24 mouse cellular contexts compared by ENCODE assay signal in genomic region chr7:66263421-66263820, GRCm38 (mm10).
"Had no signal": no experiment of that assay in that cellular context is flagged by ENCODE, and none has a peak within 500 bp of the region (broad histone marks: within the 10 kb centered on the region; RNA-seq: fewer than 3 reads in every experiment).

No protein-coding gene starts in this region.

- H3K36me3 ChIP-seq: midbrain, embryonic 10.5 days; midbrain, embryonic 13.5 days; neural tube, embryonic 12.5 days; neural tube, embryonic 15.5 days had no signal

- DNase-seq: kidney, adult 11 months; kidney, adult 8-10 months; kidney, postnatal 10 days; kidney, postnatal 36 days; liver; lung, adult 18-20 months; lung, postnatal 10 days; lung, postnatal 36 days; right cerebral cortex, adult 18-20 months; right cerebral cortex, postnatal 14 days; right cerebral cortex, postnatal 4 days; spleen, adult 18-20 months had no signal

- H3K9ac ChIP-seq: intestine, embryonic 15.5 days; kidney, embryonic 15.5 days; limb, embryonic 12.5 days; liver, embryonic 12.5 days; liver, embryonic 15.5 days; lung, embryonic 15.5 days; midbrain, embryonic 13.5 days; neural tube, embryonic 12.5 days; neural tube, embryonic 15.5 days; stomach, embryonic 15.5 days had no signal

- H3K4me2 ChIP-seq: intestine, embryonic 15.5 days; kidney, embryonic 15.5 days; limb, embryonic 12.5 days; liver, embryonic 12.5 days; liver, embryonic 15.5 days; lung, embryonic 15.5 days; midbrain, embryonic 13.5 days; neural tube, embryonic 12.5 days; neural tube, embryonic 15.5 days; stomach, embryonic 15.5 days had no signal

- H3K4me1 ChIP-seq: neural tube, embryonic 12.5 days; stomach, embryonic 15.5 days had no signal

- H3K9me3 ChIP-seq: intestine, embryonic 15.5 days; kidney, embryonic 15.5 days; limb, embryonic 12.5 days; liver, embryonic 12.5 days; liver, embryonic 15.5 days; lung, embryonic 15.5 days; megakaryocyte, embryonic 14.5 days; midbrain, embryonic 10.5 days; midbrain, embryonic 13.5 days; neural tube, embryonic 12.5 days; neural tube, embryonic 15.5 days; stomach, embryonic 15.5 days had no signal

- H3K27me3 ChIP-seq: intestine, embryonic 15.5 days; kidney, embryonic 15.5 days; limb, embryonic 12.5 days; liver, embryonic 12.5 days; liver, embryonic 15.5 days; lung, embryonic 15.5 days; megakaryocyte, embryonic 14.5 days; midbrain, embryonic 13.5 days; neural tube, embryonic 12.5 days; neural tube, embryonic 15.5 days; stomach, embryonic 15.5 days had no signal

- H3K27ac ChIP-seq: intestine, embryonic 15.5 days; kidney, embryonic 15.5 days; limb, embryonic 12.5 days; liver, embryonic 12.5 days; liver, embryonic 15.5 days; lung, embryonic 15.5 days; midbrain, embryonic 10.5 days; midbrain, embryonic 13.5 days; neural tube, embryonic 12.5 days; neural tube, embryonic 15.5 days; stomach, embryonic 15.5 days had no signal

- ATAC-seq: intestine, embryonic 15.5 days; liver, embryonic 12.5 days; midbrain, embryonic 13.5 days had no signal

- H3K4me3 ChIP-seq: intestine, embryonic 15.5 days; kidney, embryonic 15.5 days; limb, embryonic 12.5 days; liver, embryonic 12.5 days; liver, embryonic 15.5 days; lung, embryonic 15.5 days; midbrain, embryonic 10.5 days; midbrain, embryonic 13.5 days; neural tube, embryonic 12.5 days; neural tube, embryonic 15.5 days; stomach, embryonic 15.5 days had no signal
